Mouse (Mus musculus): Measurements from ENCODE around the gene Tapt1. TPM values are rescaled to one million over a fixed set of nuclear protein-coding genes. Genes with fewer than 3 reads are reported as not detected.

Tapt1 gene
- total and polyA plus RNA-seq, 2 experiments from 2014 or later: 27.3 to 52.4 TPM

DNA sequence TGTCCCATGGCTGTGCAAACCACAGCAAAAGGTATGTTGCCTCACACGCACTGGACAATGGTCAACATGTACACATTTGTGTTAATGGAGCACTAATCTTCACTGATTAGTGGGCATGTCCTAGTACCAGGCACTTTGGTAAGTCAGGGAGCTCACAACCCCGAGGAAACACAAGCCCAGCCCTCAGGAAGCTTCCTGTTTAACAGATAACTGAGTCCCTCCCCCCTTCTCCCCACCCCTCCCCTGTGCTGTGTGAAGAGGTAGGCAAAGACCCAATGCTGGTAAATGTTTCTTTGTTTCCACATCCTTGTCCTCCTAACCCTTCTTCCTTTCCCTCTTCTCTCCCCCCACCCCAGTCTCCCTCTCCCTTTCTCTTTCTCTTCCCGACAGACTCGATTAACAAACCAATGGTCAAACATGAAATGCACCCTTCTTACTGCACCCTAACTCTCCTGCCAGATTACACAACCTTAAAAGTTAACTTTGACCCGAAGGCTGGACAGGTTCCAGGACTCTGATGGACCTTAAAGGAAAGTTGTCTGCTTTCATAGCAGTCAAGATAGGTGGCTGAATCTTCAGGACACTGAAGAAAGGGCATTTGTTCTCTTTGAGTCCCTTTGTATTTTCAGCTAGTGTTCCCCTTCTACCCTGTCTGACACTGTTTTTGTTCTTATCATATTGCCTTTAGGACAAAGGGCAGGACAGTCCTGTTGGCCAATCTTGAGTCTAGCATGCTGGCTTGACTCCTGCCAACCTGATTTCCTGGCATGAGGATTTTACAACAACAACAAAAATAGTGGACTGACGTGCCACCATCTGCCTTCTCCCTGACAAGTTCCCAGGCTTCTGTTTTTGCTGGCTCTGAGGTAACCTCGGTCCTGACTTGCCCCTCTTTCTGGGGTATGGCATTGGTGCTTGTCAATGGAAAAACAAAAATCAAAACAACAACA is 13.0 kb upstream of the Tapt1 start:
- no peak for ATAC-seq (ENCODE audit: low FRiP score)

DNA sequence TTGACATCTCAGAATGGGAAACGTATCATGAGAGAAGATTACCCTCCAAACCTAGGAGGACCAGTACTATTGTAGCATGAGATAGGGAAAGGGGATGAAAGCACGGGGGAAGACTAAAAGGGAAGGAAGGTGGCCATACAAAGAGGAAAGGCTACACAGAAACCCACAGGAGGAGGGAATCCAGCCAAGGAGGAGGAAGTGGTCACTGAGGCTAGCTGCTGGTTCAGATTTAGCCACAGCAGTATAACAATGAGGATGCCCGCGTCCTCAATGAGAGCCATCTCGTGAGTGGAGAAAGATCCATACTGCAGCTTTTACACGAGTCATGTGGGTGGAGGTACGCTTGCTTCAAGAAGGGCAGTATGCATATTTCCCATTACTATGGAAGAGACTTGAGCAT is 11.8 kb upstream of the Tapt1 start:
- Histone ChIP-seq H3K4me1 (ENCODE audit: insufficient read depth, low read length) (no peaks in the 10 kb centered on the region), H3K9ac (replicated peaks; ENCODE audit: low read length, poor library complexity, severe bottlenecking) (no peak overlapping the region), H3K9me3 (ENCODE audit: low read length) (no peaks in the 10 kb centered on the region), H3K27me3 (ENCODE audit: insufficient read depth, low read length) (no peaks in the 10 kb centered on the region), H3K27ac (ENCODE audit: low read depth, low read length) (no peak overlapping the region), H3K36me3 (ENCODE audit: insufficient read depth, low read length) (no peaks in the 10 kb centered on the region), H3K4me3 (ENCODE audit: low read depth, low read length) (no peak overlapping the region), H3K4me2 (ENCODE audit: low read depth, low read length, poor library complexity, severe bottlenecking) (no peak overlapping the region)
- no peak for TF ChIP-seq CTCF (IDR thresholded peaks at IDR 0.05)
- ATAC-seq (ENCODE audit: low FRiP score): no peak
- no peak for DNase-seq (ENCODE audit: low spot score)
- WGBS: 89% methylated on average over 7 of the region's 7 CpGs

More for the DNA sequence above, 13.0 kb upstream of the Tapt1 start:
- Histone ChIP-seq H3K9me3 (ENCODE audit: low read length) (no peaks in the 10 kb centered on the region), H3K9ac (replicated peaks; ENCODE audit: low read length, poor library complexity, severe bottlenecking) (no peak overlapping the region), H3K4me2 (ENCODE audit: low read depth, low read length, poor library complexity, severe bottlenecking) (no peak overlapping the region), H3K27me3 (ENCODE audit: insufficient read depth, low read length) (no peaks in the 10 kb centered on the region), H3K4me3 (ENCODE audit: low read depth, low read length) (no peak overlapping the region), H3K36me3 (ENCODE audit: insufficient read depth, low read length) (no peaks in the 10 kb centered on the region), H3K27ac (ENCODE audit: low read depth, low read length) (no peak overlapping the region), H3K4me1 (ENCODE audit: insufficient read depth, low read length) (no peaks in the 10 kb centered on the region)
- WGBS: 77% methylated on average over 7 of the region's 7 CpGs
- DNase-seq (ENCODE audit: low spot score): no peak
- TF ChIP-seq CTCF (IDR thresholded peaks at IDR 0.05): no peak

DNA sequence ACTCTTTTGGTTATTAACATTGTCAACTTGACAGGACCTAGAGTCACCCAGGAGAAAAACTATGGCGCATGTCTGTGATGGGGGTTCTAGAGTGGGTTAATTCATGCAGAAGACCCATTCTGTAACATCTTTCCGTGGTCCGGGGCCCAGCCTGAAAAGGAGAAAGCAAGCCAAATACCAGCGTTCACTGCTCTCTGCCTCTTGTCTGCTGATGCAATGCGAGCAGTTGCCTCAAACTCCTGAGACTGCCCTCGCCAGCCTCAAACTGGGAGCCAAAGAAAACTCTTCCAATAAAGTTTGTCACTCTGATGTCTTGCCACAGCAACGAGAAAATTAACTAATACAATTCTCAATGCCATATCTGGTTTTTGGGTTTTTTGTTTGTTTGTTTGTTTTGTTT is 8.2 kb upstream of the Tapt1 start:
- ATAC-seq (ENCODE audit: low FRiP score) (no peak), DNase-seq (ENCODE audit: low spot score) (no peak)
- Histone ChIP-seq H3K36me3 (ENCODE audit: insufficient read depth, low read length) (no peaks in the 10 kb centered on the region), H3K27ac (ENCODE audit: low read depth, low read length) (no peak overlapping the region), H3K27me3 (ENCODE audit: insufficient read depth, low read length) (no peaks in the 10 kb centered on the region), H3K9ac (replicated peaks; ENCODE audit: low read length, poor library complexity, severe bottlenecking) (no peak overlapping the region), H3K4me1 (ENCODE audit: insufficient read depth, low read length) (no peaks in the 10 kb centered on the region), H3K9me3 (ENCODE audit: low read length) (no peaks in the 10 kb centered on the region), H3K4me3 (ENCODE audit: low read depth, low read length) (no peak overlapping the region), H3K4me2 (ENCODE audit: low read depth, low read length, poor library complexity, severe bottlenecking) (no peak overlapping the region)
- no peak for TF ChIP-seq CTCF (IDR thresholded peaks at IDR 0.05)
- 87% methylated on average over 7 of the region's 7 CpGs for WGBS

DNA sequence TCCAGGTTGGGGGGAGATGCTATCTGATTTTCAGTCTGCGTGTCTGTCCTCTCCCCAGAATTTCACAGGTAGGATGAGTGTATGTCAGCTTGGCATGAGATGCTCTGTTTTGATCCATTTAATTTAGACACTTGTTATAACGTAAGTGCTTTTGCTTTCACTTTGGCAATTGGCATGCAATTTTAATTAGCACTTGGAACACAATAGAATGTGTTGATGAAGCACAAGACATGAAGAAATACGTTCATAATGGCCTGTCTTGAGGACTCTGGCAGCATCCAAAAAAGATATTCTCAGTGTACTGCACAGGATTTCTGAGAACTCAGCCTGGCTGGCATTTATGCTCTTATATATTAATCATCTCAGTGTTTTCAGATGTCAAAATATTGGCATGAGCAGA is 7.5 kb upstream of the Tapt1 start:
- Histone ChIP-seq H3K9me3 (ENCODE audit: low read length) (no peaks in the 10 kb centered on the region), H3K4me3 (ENCODE audit: low read depth, low read length) (no peak overlapping the region), H3K9ac (replicated peaks; ENCODE audit: low read length, poor library complexity, severe bottlenecking) (no peak overlapping the region), H3K4me1 (ENCODE audit: insufficient read depth, low read length) (no peaks in the 10 kb centered on the region), H3K36me3 (ENCODE audit: insufficient read depth, low read length) (no peaks in the 10 kb centered on the region), H3K27ac (ENCODE audit: low read depth, low read length) (no peak overlapping the region), H3K27me3 (ENCODE audit: insufficient read depth, low read length) (no peaks in the 10 kb centered on the region), H3K4me2 (ENCODE audit: low read depth, low read length, poor library complexity, severe bottlenecking) (no peak overlapping the region)
- TF ChIP-seq CTCF (IDR thresholded peaks at IDR 0.05): no peak
- WGBS: 80% methylated on average over 3 of the region's 3 CpGs
- no peak for ATAC-seq (ENCODE audit: low FRiP score)
- no peak for DNase-seq (ENCODE audit: low spot score)

DNA sequence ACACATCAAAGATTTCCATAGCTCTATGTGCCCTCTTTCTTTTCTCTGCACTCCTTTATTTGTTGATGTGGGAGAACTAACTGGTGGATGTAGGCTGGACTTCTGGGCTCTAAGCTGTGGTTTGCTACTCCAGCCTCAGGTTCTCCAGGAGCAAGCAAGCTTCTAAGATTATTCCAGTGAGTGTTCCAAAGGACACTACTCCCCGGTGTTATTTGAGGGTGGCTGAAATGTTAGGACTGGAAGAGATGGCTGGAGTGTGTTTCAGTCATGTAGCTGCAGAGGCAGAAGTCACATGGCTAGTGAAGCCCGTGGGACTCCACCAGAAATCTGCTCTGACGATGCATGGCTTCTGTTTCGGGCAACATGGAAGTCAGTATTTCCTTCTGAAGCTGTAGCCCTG is 2.3 kb upstream of the Tapt1 start:
- 69% methylated on average over 4 of the region's 4 CpGs for WGBS
- DNase-seq (ENCODE audit: low spot score): no peak
- Histone ChIP-seq H3K9ac (replicated peaks; ENCODE audit: low read length, poor library complexity, severe bottlenecking) (no peak overlapping the region), H3K4me2 (ENCODE audit: low read depth, low read length, poor library complexity, severe bottlenecking) (no peak overlapping the region), H3K27ac (ENCODE audit: low read depth, low read length) (no peak overlapping the region), H3K4me3 (ENCODE audit: low read depth, low read length) (no peak overlapping the region), H3K27me3 (ENCODE audit: insufficient read depth, low read length) (no peaks in the 10 kb centered on the region), H3K36me3 (ENCODE audit: insufficient read depth, low read length) (no peaks in the 10 kb centered on the region), H3K9me3 (ENCODE audit: low read length) (no peaks in the 10 kb centered on the region), H3K4me1 (ENCODE audit: insufficient read depth, low read length) (peaks cover 11% of the 10 kb centered on the region; the same call in 1 of the 2 replicates)
- ATAC-seq (ENCODE audit: low FRiP score): no peak
- no peak for TF ChIP-seq CTCF (IDR thresholded peaks at IDR 0.05)

DNA sequence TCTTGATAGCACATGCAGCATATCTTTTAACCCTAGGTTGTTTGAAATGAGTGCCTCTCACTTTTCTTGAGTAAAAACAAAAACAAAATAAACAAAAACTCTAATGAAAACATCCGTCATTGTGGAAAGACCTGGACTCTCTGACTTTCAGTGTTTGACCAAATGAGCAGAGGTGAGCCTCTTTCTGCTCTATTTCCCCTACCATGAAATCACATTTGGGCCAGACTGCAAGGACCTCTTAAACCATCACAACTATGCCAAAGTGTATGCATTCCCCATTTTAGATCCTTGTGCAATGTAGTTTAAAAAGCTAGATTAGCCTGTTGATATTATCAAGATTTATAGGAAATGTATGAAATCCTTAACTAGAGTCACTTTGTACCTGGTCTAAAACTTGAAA is 1.9 kb upstream of the Tapt1 start:
- Histone ChIP-seq H3K36me3 (ENCODE audit: insufficient read depth, low read length) (no peaks in the 10 kb centered on the region), H3K4me2 (ENCODE audit: low read depth, low read length, poor library complexity, severe bottlenecking) (no peak overlapping the region), H3K27me3 (ENCODE audit: insufficient read depth, low read length) (no peaks in the 10 kb centered on the region), H3K4me3 (ENCODE audit: low read depth, low read length) (no peak overlapping the region), H3K27ac (ENCODE audit: low read depth, low read length) (no peak overlapping the region), H3K9me3 (ENCODE audit: low read length) (no peaks in the 10 kb centered on the region), H3K9ac (replicated peaks; ENCODE audit: low read length, poor library complexity, severe bottlenecking) (no peak overlapping the region), H3K4me1 (ENCODE audit: insufficient read depth, low read length) (peaks cover 11% of the 10 kb centered on the region; the same call in 1 of the 2 replicates)
- WGBS: 62% methylated on average over 1 of the region's 1 CpGs
- ATAC-seq (ENCODE audit: low FRiP score): no peak
- no peak for DNase-seq (ENCODE audit: low spot score)
- TF ChIP-seq CTCF (IDR thresholded peaks at IDR 0.05): no peak
